In the genomic region with DNA sequence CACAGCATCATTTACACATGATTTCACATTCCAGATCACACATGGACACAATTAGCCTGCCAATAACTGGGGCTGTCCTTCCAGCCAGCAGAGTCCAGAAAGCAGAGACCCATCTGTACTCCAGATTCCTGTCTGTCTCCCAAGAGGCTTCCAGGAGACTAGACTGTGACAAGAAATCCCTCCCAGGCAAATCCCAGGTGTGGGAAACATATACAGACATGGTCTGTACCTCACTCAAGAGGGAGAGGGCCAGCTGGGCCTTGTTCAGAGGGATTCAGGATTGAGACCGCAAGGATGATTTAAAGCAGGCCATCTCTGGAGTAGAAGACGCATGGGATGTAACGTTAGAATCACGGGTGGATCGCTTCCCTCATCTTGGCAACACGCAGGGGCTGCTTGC, we compare ENCODE assay signal across 22 mouse cellular contexts.
A peak's percentile ranks its signal among the peaks of the same experiment; 100 is the strongest.
DNase-seq lines count a peak whose midpoint lies in the region; ATAC-seq and TF ChIP-seq lines count a peak whose summit lies in the region.
"Had no signal": no experiment of that assay in that cellular context is flagged by ENCODE, and none has a peak within 500 bp of the region (broad histone marks: within the 10 kb centered on the region; RNA-seq: fewer than 3 reads in every experiment).

No protein-coding gene starts in this region.

- H3K4me1 ChIP-seq in embryonic facial prominence, embryonic 15.5 days: 0 out of 2 replicates have a peak, but pooled peaks cover 14% of the 10 kb centered on the region
- 0 out of 2 replicates have a peak, but pooled peaks cover 4% of the 10 kb centered on the region for H3K4me1 ChIP-seq in limb, embryonic 14.5 days (ENCODE audit: control insufficient read depth, insufficient read depth, low read length)
- H3K4me1 ChIP-seq: heart, embryonic 13.5 days; intestine, embryonic 15.5 days had no signal

- peak; percentile 65 for ATAC-seq in embryonic facial prominence, embryonic 15.5 days (ENCODE audit: insufficient number of reproducible peaks, low FRiP score, low TSS enrichment, low read depth)
- ATAC-seq in limb, embryonic 14.5 days (ENCODE audit: low FRiP score, low read depth): no peak
- ATAC-seq in monocyte, adult 5-6 weeks (replicated peaks; ENCODE audit: insufficient number of reproducible peaks, low FRiP score, low TSS enrichment, poor library complexity, severe bottlenecking): no peak
- ATAC-seq: forebrain, embryonic 13.5 days; intestine, embryonic 15.5 days had no signal

- H3K9ac ChIP-seq in embryonic facial prominence, embryonic 15.5 days: no peak overlapping the region
- H3K9ac ChIP-seq in limb, embryonic 14.5 days (ENCODE audit: low read depth, low read length, severe bottlenecking): no peak overlapping the region
- H3K9ac ChIP-seq: forebrain, embryonic 13.5 days; heart, embryonic 13.5 days; hindbrain, embryonic 15.5 days; intestine, embryonic 15.5 days had no signal

- H3K9me3 ChIP-seq in embryonic facial prominence, embryonic 15.5 days (replicated peaks): no peaks in the 10 kb centered on the region
- no peaks in the 10 kb centered on the region for H3K9me3 ChIP-seq in limb, embryonic 14.5 days (ENCODE audit: control insufficient read depth, low read length)
- H3K9me3 ChIP-seq: forebrain, embryonic 13.5 days; heart, embryonic 13.5 days; hindbrain, embryonic 15.5 days; intestine, embryonic 15.5 days; megakaryocyte, embryonic 14.5 days had no signal

- 33% methylated on average over 6 of the region's 6 CpGs for WGBS in embryonic facial prominence, embryonic 15.5 days
- WGBS in limb, embryonic 14.5 days: 41% methylated on average over 6 of the region's 6 CpGs

- no peak for TF ChIP-seq POLR2A in limb, embryonic 14.5 days (IDR thresholded peaks at IDR 0.05; ENCODE audit: borderline replicate concordance, extremely low read depth, insufficient read depth, insufficient read length)

- H3K36me3 ChIP-seq in embryonic facial prominence, embryonic 15.5 days: no peaks in the 10 kb centered on the region
- no peaks in the 10 kb centered on the region for H3K36me3 ChIP-seq in limb, embryonic 14.5 days (ENCODE audit: control insufficient read depth, insufficient read depth, low read length)
- H3K36me3 ChIP-seq: G1E; heart, embryonic 13.5 days; hindbrain, embryonic 15.5 days; intestine, embryonic 15.5 days had no signal

- DNase-seq in cerebellum, postnatal 10 days: peak; percentile 34 to 36
- DNase-seq in cerebellum, adult 9-11 months: no peak
- peak; percentile 26 for DNase-seq in embryo, embryonic 10.5 days (ENCODE audit: low spot score)
- DNase-seq in limb, embryonic 14.5 days (ENCODE audit: low spot score): peak; percentile 43
- DNase-seq in urinary bladder, postnatal 4 days (ENCODE audit: low spot score in 2 of 2): no peak
- no peak for DNase-seq in kidney, adult 8-10 months
- DNase-seq: adrenal gland, postnatal 36 days; cerebellum, adult 11-12 months; cerebellum, postnatal 36 days; heart, adult 11 months; liver; lung, postnatal 14 days; thymus, adult 18-20 months; thymus, postnatal 4 days had no signal

- no peak overlapping the region for H3K27ac ChIP-seq in embryonic facial prominence, embryonic 15.5 days (replicated peaks)
- no peak overlapping the region for H3K27ac ChIP-seq in limb, embryonic 14.5 days (replicated peaks; ENCODE audit: low read depth, low read length)
- H3K27ac ChIP-seq: forebrain, embryonic 13.5 days; heart, embryonic 13.5 days; hindbrain, embryonic 15.5 days; intestine, embryonic 15.5 days had no signal

- H3K4me2 ChIP-seq in embryonic facial prominence, embryonic 15.5 days (replicated peaks): no peak overlapping the region
- no peak overlapping the region for H3K4me2 ChIP-seq in limb, embryonic 14.5 days (replicated peaks; ENCODE audit: low read depth, low read length, severe bottlenecking)
- H3K4me2 ChIP-seq: forebrain, embryonic 13.5 days; heart, embryonic 13.5 days; hindbrain, embryonic 15.5 days; intestine, embryonic 15.5 days had no signal

- H3K4me3 ChIP-seq in embryonic facial prominence, embryonic 15.5 days (replicated peaks): no peak overlapping the region
- H3K4me3 ChIP-seq in limb, embryonic 14.5 days (replicated peaks; ENCODE audit: low read length): no peak overlapping the region
- H3K4me3 ChIP-seq: forebrain, embryonic 13.5 days; heart, embryonic 13.5 days; hindbrain, embryonic 15.5 days; intestine, embryonic 15.5 days; megakaryocyte, embryonic 14.5 days had no signal

- H3K27me3 ChIP-seq in embryonic facial prominence, embryonic 15.5 days: no peaks in the 10 kb centered on the region
- H3K27me3 ChIP-seq in limb, embryonic 14.5 days (ENCODE audit: control insufficient read depth, insufficient read depth, low read length): no peaks in the 10 kb centered on the region
- H3K27me3 ChIP-seq: forebrain, embryonic 13.5 days; intestine, embryonic 15.5 days; megakaryocyte, embryonic 14.5 days had no signal

Comparison
In these comparisons a context has a peak if more than half of its experiments do, and no peak if none do; other contexts are left out.
1. DNase-seq: peak in cerebellum, postnatal 10 days (2 of 2), embryo, embryonic 10.5 days (single experiment) and limb, embryonic 14.5 days (single experiment); none in cerebellum, adult 9-11 months (single experiment), urinary bladder, postnatal 4 days (0 of 2) and kidney, adult 8-10 months (0 of 2).